Mouse (Mus musculus): Measurements from ENCODE around the gene Rpl29. TPM values are rescaled to one million over a fixed set of nuclear protein-coding genes. Genes with fewer than 3 reads are reported as not detected.
A peak's percentile ranks its signal among the peaks of the same experiment; 100 is the strongest.

The Rpl29 gene
- total and polyA plus RNA-seq, 3 experiments: 1,058 to 1,867 (median 1,257) TPM

GRCm38 (mm10) chr9:106473753-106474105 lies 44.5 kb downstream of the Rpl29 start:
- Histone ChIP-seq H3K27ac (ENCODE audit: insufficient read depth, low read depth) (no peak overlapping the region), H3K36me3 (replicated peaks in 1 of 2; ENCODE audit: control insufficient read depth in 1 of 2, insufficient read depth in 1 of 2, low read length in 1 of 2) (peaks cover 2 to 40% of the 10 kb centered on the region in 2 experiments), H3K9ac (ENCODE audit: insufficient read depth, low read depth) (no peak overlapping the region), H3K4me1 (ENCODE audit: control insufficient read depth in 1 of 2, insufficient read depth in 2 of 2) (peaks cover 0 to 43% of the 10 kb centered on the region in 2 experiments; a peak in 3 of 4 replicates), H3K4me3 (replicated peaks in 1 of 3; ENCODE audit: low read depth in 2 of 3, low read length in 2 of 3, poor library complexity in 1 of 3) (no peak overlapping the region), H3K4me2 (ENCODE audit: insufficient read depth, low read depth, poor library complexity, severe bottlenecking) (no peak overlapping the region), H3K27me3 (replicated peaks) (no peaks in the 10 kb centered on the region), H3K79me2 (replicated peaks; ENCODE audit: control insufficient read depth, extremely low read depth, insufficient read depth, poor library complexity, severe bottlenecking) (peaks cover 16% of the 10 kb centered on the region), H3K9me3 (replicated peaks; ENCODE audit: low read length) (no peaks in the 10 kb centered on the region)
- no peak for DNase-seq (ENCODE audit: extremely low read depth)
- no peak for TF ChIP-seq RCOR1 (conservative IDR thresholded peaks at IDR 0.05; ENCODE audit: low read depth, low read length)
- TF ChIP-seq MAZ (IDR thresholded peaks at IDR 0.05; ENCODE audit: low read depth, low read length): no peak
- no peak for TF ChIP-seq CHD1 (IDR thresholded peaks at IDR 0.05; ENCODE audit: low read depth, low read length)
- TF ChIP-seq GABPA (IDR thresholded peaks at IDR 0.05; ENCODE audit: insufficient replicate concordance, low read depth, low read length): no peak
- TF ChIP-seq ZMIZ1 (IDR thresholded peaks at IDR 0.05; ENCODE audit: low read depth, low read length): no peak
- no peak for TF ChIP-seq ZNF384 (IDR thresholded peaks at IDR 0.05; ENCODE audit: low read depth, low read length)
- in situ Hi-C loops (cut with MboI; ENCODE audit: low pct_ligation_motif_present, low pct_unique_long_range_greater_than_20kb, low sequenced_read_pairs) (no loop called here), dilution Hi-C loops (cut with MboI; ENCODE audit: extremely low pct_ligation_motif_present, extremely low pct_unique_long_range_greater_than_20kb, low sequenced_read_pairs) (no loop called here)

- in situ Hi-C loops (cut with MboI; ENCODE audit: low pct_ligation_motif_present, low pct_unique_long_range_greater_than_20kb, low sequenced_read_pairs) (no loop called here), dilution Hi-C loops (cut with MboI; ENCODE audit: extremely low pct_ligation_motif_present, extremely low pct_unique_long_range_greater_than_20kb, low sequenced_read_pairs) (no loop called here)
- Histone ChIP-seq H3K4me2 (ENCODE audit: insufficient read depth, low read depth, poor library complexity, severe bottlenecking) (peak overlapping the region; percentile 90), H3K79me2 (replicated peaks; ENCODE audit: control insufficient read depth, extremely low read depth, insufficient read depth, poor library complexity, severe bottlenecking) (peaks cover 23% of the 10 kb centered on the region), H3K36me3 (replicated peaks in 1 of 2; ENCODE audit: control insufficient read depth in 1 of 2, insufficient read depth in 1 of 2, low read length in 1 of 2) (peaks cover 3 to 47% of the 10 kb centered on the region in 2 experiments), H3K4me1 (ENCODE audit: control insufficient read depth in 1 of 2, insufficient read depth in 2 of 2) (peaks cover 2 to 51% of the 10 kb centered on the region in 2 experiments; a peak in 3 of 4 replicates), H3K4me3 (replicated peaks in 1 of 3; ENCODE audit: low read depth in 2 of 3, low read length in 2 of 3, poor library complexity in 1 of 3) (peak overlapping the region in 2 of 3 experiments; percentile 54 to 77), H3K9me3 (replicated peaks; ENCODE audit: low read length) (no peaks in the 10 kb centered on the region), H3K27ac (ENCODE audit: insufficient read depth, low read depth) (no peak overlapping the region), H3K27me3 (replicated peaks) (no peaks in the 10 kb centered on the region), H3K9ac (ENCODE audit: insufficient read depth, low read depth) (peak overlapping the region; percentile 18; the same call in 1 of the 2 replicates)
- DNase-seq (ENCODE audit: extremely low read depth): peak; percentile 77
- TF ChIP-seq BHLHE40 (IDR thresholded peaks at IDR 0.05; ENCODE audit: low read depth, low read length) (no peak), JUND (conservative IDR thresholded peaks at IDR 0.05; ENCODE audit: low read depth, low read length) (no peak), SIN3A (IDR thresholded peaks at IDR 0.05; ENCODE audit: low read length) (0 out of 2 replicates have a peak, but pooled peaks have one; percentile 11), CTCF (conservative IDR thresholded peaks at IDR 0.05 in 1 of 2, IDR thresholded peaks at IDR 0.05 in 1 of 2; ENCODE audit: low read depth in 2 of 2, low read length in 2 of 2) (peak; percentile 50 to 71; a peak in 3 of 4 replicates), HCFC1 (IDR thresholded peaks at IDR 0.05; ENCODE audit: low read depth, low read length) (peak; percentile 33; the same call in 1 of the 2 replicates), UBTF (IDR thresholded peaks at IDR 0.05; ENCODE audit: low read depth, low read length) (no peak), CHD2 (IDR thresholded peaks at IDR 0.05; ENCODE audit: low read length) (peak; percentile 83), POLR2A (IDR thresholded peaks at IDR 0.05; ENCODE audit: low read depth, low read length) (peak; percentile 33; the same call in 1 of the 2 replicates), RAD21 (IDR thresholded peaks at IDR 0.05; ENCODE audit: low read depth, low read length) (peak; percentile 48), SMC3 (IDR thresholded peaks at IDR 0.05; ENCODE audit: low read depth, low read length) (peak; percentile 55), IRF4 (IDR thresholded peaks at IDR 0.05; ENCODE audit: low read depth, low read length) (peak; percentile 28; the same call in 1 of the 2 replicates), MAX (IDR thresholded peaks at IDR 0.05; ENCODE audit: low read length) (no peak), NRF1 (IDR thresholded peaks at IDR 0.05; ENCODE audit: low read depth, low read length) (0 out of 2 replicates have a peak, but pooled peaks have one; percentile 9)
These were observed 45.2 kb downstream of the Rpl29 start for GRCm38 (mm10) chr9:106474456-106474855.

Data from CH12.LX (cell line).